Mouse (Mus musculus) cortical plate, adult 2 months (tissue): ENCODE data around the gene Ttyh3.

Experiments used
- CTCF ChIP-seq: fragments of 200-500 bp; IDR thresholded peaks from 2 replicates; pipeline ENCODE4 v1.5.1; 2011; ENCODE audit warnings: mild to moderate bottlenecking, control low read depth, low read length; ENCODE audit not compliant: insufficient read depth; ENCODE audit errors: extremely low read depth
- POLR2A ChIP-seq: fragments of 200-500 bp; IDR thresholded peaks from 2 replicates; pipeline ENCODE4 v1.6.1; 2011; ENCODE audit warnings: mild to moderate bottlenecking, low read length, control low read depth; ENCODE audit not compliant: insufficient read depth; ENCODE audit errors: extremely low read depth

DNA sequence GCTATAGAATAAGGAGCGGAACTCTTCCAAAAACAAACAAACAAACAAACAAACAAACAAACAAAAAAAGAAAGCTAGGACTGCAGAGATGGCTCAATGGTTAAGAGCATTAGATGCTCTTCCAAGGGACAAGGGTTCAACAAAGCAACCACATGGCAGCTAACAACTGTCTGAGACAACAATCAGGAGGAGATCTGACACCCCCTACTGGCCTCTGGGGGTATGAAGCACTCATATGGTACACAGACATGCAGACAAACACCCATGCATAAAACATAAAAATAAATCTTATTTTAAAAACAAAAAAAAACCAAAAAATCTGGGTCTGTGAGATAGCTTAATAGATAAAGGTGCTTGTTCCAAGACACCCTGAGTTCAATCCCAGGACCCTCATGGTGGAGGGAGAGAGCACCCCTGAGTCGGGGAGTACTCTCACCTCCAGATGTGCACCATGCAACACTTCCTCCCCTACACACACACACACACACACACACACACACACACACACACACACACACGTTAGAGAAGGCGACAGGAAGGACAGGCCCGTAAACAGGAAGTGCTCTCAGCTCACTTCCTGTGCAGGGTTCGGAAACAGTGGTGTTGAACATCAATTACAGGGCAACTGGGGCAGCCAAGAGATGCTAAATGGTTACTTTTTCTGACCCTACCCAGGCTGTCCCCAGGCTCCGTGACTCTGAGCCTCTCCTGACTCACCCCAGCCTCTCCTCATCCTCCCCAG, 12.3 kb downstream of the Ttyh3 start:
- TF ChIP-seq CTCF (no peak), POLR2A (no peak)
